Mouse (Mus musculus) cerebellum, adult 2 months (tissue): ENCODE data around the gene Tmco1. TPM values are rescaled to one million over a fixed set of nuclear protein-coding genes. Genes with fewer than 3 reads are reported as not detected.
"Not testable (repeated sequence)": the region's sequence is repeated elsewhere in the genome, so short reads cannot be mapped to it uniquely, and the experiment has no call there.

ENCODE experiments used
- DNase-seq, 2 experiments: peaks; one replicate each; pipeline ENCODE4 v3.0.0; 2021
- H3K27ac ChIP-seq: fragments of 200-500 bp; 2 replicates; pipeline ENCODE4 v1.5.1; 2012; ENCODE audit warnings: low read length, control low read depth, inconsistent platforms; ENCODE audit not compliant: insufficient read depth
- H3K27me3 ChIP-seq: fragments of 200-500 bp; 2 replicates; pipeline ENCODE4 v1.6.1; 2012; ENCODE audit warnings: inconsistent platforms, mild to moderate bottlenecking, low read length, moderate library complexity; ENCODE audit not compliant: control insufficient read depth, insufficient read depth
- H3K4me1 ChIP-seq: fragments of 200-500 bp; 2 replicates; pipeline ENCODE4 v1.6.1; 2011; ENCODE audit warnings: low read length; ENCODE audit not compliant: control insufficient read depth, insufficient read depth
- H3K4me3 ChIP-seq: fragments of 200-500 bp; replicated peaks from 2 replicates; pipeline ENCODE3; 2011; ENCODE audit warnings: mild to moderate bottlenecking, low read depth, low read length, control low read depth; ENCODE audit not compliant: insufficient read depth
- CTCF ChIP-seq: fragments of 200-500 bp; IDR thresholded peaks from 2 replicates; pipeline ENCODE4 v1.5.1; 2011; ENCODE audit warnings: low read depth, mild to moderate bottlenecking, control low read depth, low read length, moderate library complexity, borderline replicate concordance; ENCODE audit not compliant: insufficient read depth
- POLR2A ChIP-seq: fragments of 200-500 bp; IDR thresholded peaks from 2 replicates; pipeline ENCODE4 v1.6.1; 2011; ENCODE audit warnings: low read length, control low read depth, borderline replicate concordance; ENCODE audit not compliant: insufficient read depth
- WGBS: fragments of 180-500 bp; shearing (Covaris S2); methylation state at CpG from one replicate; pipeline ENCODE4 v1.1.7; 2018; 5-methylcytosine and 5-hydroxymethylcytosine counted together
- polyA plus RNA-seq: library from polyadenylated mRNA; depleted of rRNA; stranded (reverse); fragments of >200 nt; gene quantifications from 2 replicates; pipeline ENCODE4 v1.2.3, GENCODE M21; 2012

Gene Tmco1
- polyA plus RNA-seq, 1 experiment: 71.7 TPM

- peaks cover 3% of the 10 kb centered on the region for H3K4me1 ChIP-seq
- no peak for DNase-seq
- no peaks in the 10 kb centered on the region for H3K27me3 ChIP-seq
- no peak overlapping the region for H3K4me3 ChIP-seq
- 91% methylated on average over 10 of the region's 10 CpGs for WGBS
- no peak overlapping the region for H3K27ac ChIP-seq
- TF ChIP-seq CTCF (no peak), POLR2A (no peak)
Observed at GRCm38 (mm10) chr1:167342831-167343230, 34.7 kb downstream of the Tmco1 start.

- 96% methylated on average over 10 of the region's 10 CpGs for WGBS
- not testable (repeated sequence) for H3K4me3 ChIP-seq, H3K27me3 ChIP-seq, DNase-seq, H3K27ac ChIP-seq, H3K4me1 ChIP-seq
Observed at GRCm38 (mm10) chr1:167345994-167346520, 37.9 kb downstream of the Tmco1 start.

GRCm38 (mm10) chr1:167349206-167349605, 41.0 kb downstream of the Tmco1 start:
- not testable (repeated sequence) for DNase-seq, H3K27me3 ChIP-seq, H3K27ac ChIP-seq, H3K4me1 ChIP-seq, H3K4me3 ChIP-seq
- 75% methylated on average over 3 of the region's 3 CpGs for WGBS

- Histone ChIP-seq H3K27ac (peak within 1 kb of the TSS; percentile 66), H3K4me3 (peak within 1 kb of the TSS; percentile 82), H3K27me3 (no peaks in the 10 kb centered on the region), H3K4me1 (no peaks in the 10 kb centered on the region)
- WGBS: under 1% methylated on average over 55 of the region's 55 CpGs
- TF ChIP-seq CTCF (no peak), POLR2A (0 out of 2 replicates have a peak, but pooled peaks have one; percentile 35)
- peak; percentile 85 to 89 for DNase-seq
Observed at GRCm38 (mm10) chr1:167349815-167350596, 41.8 kb downstream of the Tmco1 start, which contains the start of gene Aldh9a1. TSS of gene Aldh9a1 (plus strand) at chr1:167349991.

GRCm38 (mm10) chr1:167350597-167351415, 42.6 kb downstream of the Tmco1 start:
- Histone ChIP-seq H3K4me1 (no peaks in the 10 kb centered on the region), H3K27ac (no peak overlapping the region; the same call in 1 of the 2 replicates), H3K27me3 (no peaks in the 10 kb centered on the region), H3K4me3 (peak overlapping the region; percentile 82)
- no peak for DNase-seq
- 37% methylated on average over 13 of the region's 13 CpGs for WGBS
- TF ChIP-seq POLR2A: no peak

- Histone ChIP-seq H3K27me3 (no peaks in the 10 kb centered on the region), H3K27ac (no peak overlapping the region), H3K4me3 (no peak overlapping the region), H3K4me1 (no peaks in the 10 kb centered on the region)
- DNase-seq: no peak
- TF ChIP-seq CTCF: no peak
- TF ChIP-seq POLR2A: no peak
- WGBS: 90% methylated on average over 14 of the region's 14 CpGs
Observed at GRCm38 (mm10) chr1:167352403-167352802, 44.2 kb downstream of the Tmco1 start.

- WGBS: 96% methylated on average over 9 of the region's 9 CpGs
- H3K4me3 ChIP-seq: no peak overlapping the region
- H3K4me1 ChIP-seq: no peaks in the 10 kb centered on the region
- H3K27me3 ChIP-seq: no peaks in the 10 kb centered on the region
- H3K27ac ChIP-seq: no peak overlapping the region
- no peak for TF ChIP-seq POLR2A
- no peak for DNase-seq
Observed at GRCm38 (mm10) chr1:167357387-167357786, 49.2 kb downstream of the Tmco1 start.

- no peak for DNase-seq
- no peak overlapping the region for H3K4me3 ChIP-seq
- no peak overlapping the region for H3K27ac ChIP-seq
- 86% methylated on average over 9 of the region's 9 CpGs for WGBS
- TF ChIP-seq POLR2A: no peak
- TF ChIP-seq CTCF: no peak
- no peaks in the 10 kb centered on the region for H3K27me3 ChIP-seq
- no peaks in the 10 kb centered on the region for H3K4me1 ChIP-seq
Observed at GRCm38 (mm10) chr1:167358731-167359130, 50.6 kb downstream of the Tmco1 start.
